Mouse (Mus musculus) cortical plate, adult 2 months (tissue): ENCODE measurements around the gene Sirt4. TPM values are rescaled to one million over a fixed set of nuclear protein-coding genes. Genes with fewer than 3 reads are reported as not detected.

ENCODE experiments used
- H3K27ac ChIP-seq: fragments of 200-500 bp; 2 replicates; pipeline ENCODE4 v1.5.1; 2012; ENCODE audit warnings: low read length, control low read depth, inconsistent platforms; ENCODE audit not compliant: insufficient read depth
- H3K4me1 ChIP-seq: fragments of 200-500 bp; 2 replicates; pipeline ENCODE4 v1.6.1; 2011; ENCODE audit warnings: low read length; ENCODE audit not compliant: control insufficient read depth, insufficient read depth
- H3K4me3 ChIP-seq: fragments of 200-500 bp; 2 replicates; pipeline ENCODE4 v1.5.1; 2011; ENCODE audit warnings: mild to moderate bottlenecking, low read length, control low read depth; ENCODE audit not compliant: insufficient read depth
- CTCF ChIP-seq: fragments of 200-500 bp; IDR thresholded peaks from 2 replicates; pipeline ENCODE4 v1.5.1; 2011; ENCODE audit warnings: mild to moderate bottlenecking, control low read depth, low read length; ENCODE audit not compliant: insufficient read depth; ENCODE audit errors: extremely low read depth
- POLR2A ChIP-seq: fragments of 200-500 bp; IDR thresholded peaks from 2 replicates; pipeline ENCODE4 v1.6.1; 2011; ENCODE audit warnings: mild to moderate bottlenecking, low read length, control low read depth; ENCODE audit not compliant: insufficient read depth; ENCODE audit errors: extremely low read depth
- polyA plus RNA-seq: library from polyadenylated mRNA; depleted of rRNA; stranded (reverse); fragments of >200 nt; gene quantifications from 2 replicates; pipeline ENCODE4 v1.2.3, GENCODE M21; 2012

The Sirt4 gene
- polyA plus RNA-seq, 1 experiment: 89.5 TPM

DNA sequence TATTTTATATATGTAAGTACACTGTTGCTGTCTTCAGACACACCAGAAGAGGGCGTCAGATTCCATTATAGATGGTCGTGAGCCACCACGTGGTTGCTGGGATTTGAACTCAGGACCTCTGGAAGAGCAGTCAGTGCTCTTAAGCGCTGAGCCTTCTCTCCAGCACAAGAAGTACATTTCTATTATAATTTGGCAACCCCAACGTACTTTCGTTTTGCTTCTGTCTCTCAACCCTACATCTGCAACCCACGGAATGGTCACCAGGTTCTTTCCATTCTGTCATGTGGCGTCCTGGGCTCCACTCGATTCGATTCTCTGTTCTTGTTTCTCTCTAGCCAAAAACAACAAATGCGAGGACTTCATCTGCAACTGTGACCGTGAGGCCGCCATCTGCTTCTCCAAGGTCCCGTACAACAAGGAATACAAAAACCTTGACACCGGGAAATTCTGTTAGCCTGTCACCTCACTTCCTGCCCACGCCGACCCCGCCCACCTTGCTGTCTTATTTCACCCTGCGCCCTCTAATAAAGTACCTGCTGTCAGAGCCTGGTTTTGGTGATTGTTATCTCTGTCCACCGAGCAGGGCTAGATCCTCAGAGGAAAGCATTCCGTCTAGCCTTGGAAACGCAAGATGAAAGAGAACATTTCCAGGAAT is 10.2 kb downstream of the Sirt4 start:
- Histone ChIP-seq H3K4me3 (no peak overlapping the region), H3K27ac (no peak overlapping the region), H3K4me1 (no peaks in the 10 kb centered on the region)
- TF ChIP-seq POLR2A (no peak), CTCF (no peak)

DNA sequence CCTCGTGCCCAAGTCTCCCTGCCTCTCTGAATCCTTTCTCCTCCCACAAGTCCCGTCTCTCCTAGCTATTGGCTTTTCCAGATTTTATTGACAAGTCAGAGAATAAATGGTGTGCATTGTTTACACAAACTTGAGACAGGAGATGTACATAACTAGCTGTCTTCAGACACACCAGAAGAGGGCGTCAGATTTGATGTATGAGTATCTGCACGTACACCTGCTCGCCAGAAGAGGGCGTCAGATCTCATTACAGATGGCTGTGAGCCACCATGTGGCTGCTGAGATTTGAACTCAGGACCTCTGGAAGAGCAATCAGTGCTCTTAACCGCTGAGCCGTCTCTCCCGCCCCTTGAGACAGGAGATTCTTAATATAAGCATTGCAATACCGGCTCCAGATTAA is 11.3 kb downstream of the Sirt4 start:
- Histone ChIP-seq H3K4me1 (no peaks in the 10 kb centered on the region), H3K27ac (no peak overlapping the region), H3K4me3 (no peak overlapping the region)
- TF ChIP-seq POLR2A: no peak
- TF ChIP-seq CTCF: no peak

- TF ChIP-seq POLR2A (no peak), CTCF (peak; percentile 91)
- H3K4me3 ChIP-seq: no peak overlapping the region
- H3K27ac ChIP-seq: no peak overlapping the region
- no peaks in the 10 kb centered on the region for H3K4me1 ChIP-seq
These were observed 13.6 kb downstream of the Sirt4 start for GRCm38 (mm10) chr5:115470766-115471531.

- no peaks in the 10 kb centered on the region for H3K4me1 ChIP-seq
- no peak overlapping the region for H3K4me3 ChIP-seq
- TF ChIP-seq CTCF: no peak
- TF ChIP-seq POLR2A: no peak
- no peak overlapping the region for H3K27ac ChIP-seq
These were observed 14.7 kb downstream of the Sirt4 start for GRCm38 (mm10) chr5:115469791-115470190.

DNA sequence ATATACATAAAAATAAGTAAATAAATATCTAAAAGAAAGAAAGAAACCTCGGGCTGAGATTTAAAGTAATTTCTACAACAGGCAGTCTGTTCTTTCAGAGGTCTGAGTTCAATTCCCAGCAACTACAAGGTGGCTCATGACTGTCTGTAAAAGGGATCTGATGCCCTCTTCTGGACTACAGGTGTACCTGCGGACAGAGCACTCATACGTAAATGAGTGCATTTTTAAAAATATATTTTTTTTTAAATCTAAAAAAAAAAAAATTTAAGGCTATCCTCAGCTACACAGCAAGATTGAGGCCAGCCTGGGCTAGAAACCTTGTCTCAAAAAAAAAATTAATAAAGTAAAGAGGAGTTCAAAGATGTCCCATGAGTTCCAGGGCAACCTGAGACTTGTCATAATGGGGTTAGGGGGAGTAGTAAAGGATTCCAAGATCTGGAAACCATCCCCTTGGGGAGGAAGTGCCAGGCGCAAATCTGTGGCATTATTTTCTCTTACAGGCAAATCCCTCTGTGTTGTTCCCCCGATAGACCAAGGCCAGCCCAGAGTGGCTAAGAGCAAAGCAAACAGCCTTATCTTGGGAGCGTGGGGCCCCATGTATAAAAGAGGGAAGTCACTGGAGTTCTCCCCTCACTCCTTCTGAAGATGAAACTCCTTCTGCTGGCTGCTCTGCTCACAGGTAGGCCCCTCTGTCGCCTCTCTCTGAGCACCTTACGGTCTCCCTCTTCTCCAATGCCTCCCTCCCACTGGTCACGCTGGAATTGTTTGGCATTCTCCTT is 18.7 kb downstream of the Sirt4 start, which contains the start of gene Pla2g1b:
Gene Pla2g1b (plus strand): TSS at position 621 of the 779 bp plus-strand sequence.
- TF ChIP-seq CTCF (peak; percentile 15; the same call in 1 of the 2 replicates), POLR2A (no peak)
- H3K27ac ChIP-seq: no peak within 1 kb of the TSS
- H3K4me3 ChIP-seq: no peak within 1 kb of the TSS
- no peaks in the 10 kb centered on the region for H3K4me1 ChIP-seq

DNA sequence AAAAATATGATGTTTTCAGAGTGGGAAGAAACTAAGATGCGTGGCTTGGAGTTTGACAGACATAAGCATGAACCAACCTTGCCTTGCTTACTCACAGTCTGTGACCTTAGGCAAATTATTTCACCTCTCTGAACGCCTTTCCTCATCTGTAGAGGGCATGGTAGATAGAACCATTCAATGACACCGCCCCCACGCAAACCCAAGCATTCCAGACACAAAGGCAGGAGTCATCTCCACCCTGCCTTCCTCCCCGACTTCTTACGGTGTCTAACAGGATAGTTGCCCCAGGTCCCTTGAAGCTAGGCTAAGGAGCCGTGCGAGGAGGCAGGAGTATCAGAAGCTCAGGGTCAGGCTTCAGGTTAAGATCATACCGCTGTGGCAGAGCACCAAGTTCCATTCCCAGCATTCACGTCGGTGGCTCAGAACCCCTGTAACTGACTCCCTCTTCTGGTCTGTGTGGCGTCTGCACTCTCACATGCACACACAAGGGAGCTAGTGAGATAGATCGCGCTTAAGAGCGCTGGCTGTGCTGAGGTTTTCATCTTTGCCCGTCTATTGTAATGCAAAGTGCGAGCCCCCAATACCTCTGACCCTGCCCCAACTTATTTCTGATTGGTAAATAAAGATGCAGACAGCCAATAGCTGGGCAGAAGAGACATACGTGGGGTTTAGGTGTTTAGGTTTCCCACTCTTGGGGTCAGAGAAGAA is 20.0 kb downstream of the Sirt4 start:
- Histone ChIP-seq H3K4me1 (no peaks in the 10 kb centered on the region), H3K4me3 (no peak overlapping the region), H3K27ac (no peak overlapping the region)
- no peak for TF ChIP-seq CTCF
- no peak for TF ChIP-seq POLR2A

DNA sequence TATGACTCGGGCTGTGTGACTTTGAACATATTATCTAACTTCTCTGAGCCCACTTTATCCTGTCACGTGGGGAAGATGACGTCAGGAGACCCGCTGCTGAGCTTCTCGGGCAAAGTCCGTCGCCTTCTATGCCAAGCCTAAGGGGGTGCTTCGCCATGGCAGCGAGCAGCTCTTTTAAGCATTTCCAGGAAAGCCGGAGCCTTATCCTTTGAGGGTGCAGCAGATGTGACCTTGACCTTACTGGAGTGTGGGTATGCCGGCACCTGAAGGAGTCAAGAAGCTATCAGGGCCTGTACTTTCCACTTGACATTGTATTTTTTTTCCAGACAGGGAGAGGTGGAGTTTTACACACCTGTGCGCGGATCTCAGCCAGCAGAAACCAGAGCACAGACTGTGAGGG is 25.6 kb downstream of the Sirt4 start:
- H3K4me1 ChIP-seq: no peaks in the 10 kb centered on the region
- H3K4me3 ChIP-seq: no peak overlapping the region
- no peak for TF ChIP-seq CTCF
- no peak for TF ChIP-seq POLR2A
- H3K27ac ChIP-seq: no peak overlapping the region

GRCm38 (mm10) chr5:115455838-115456237 is 28.7 kb downstream of the Sirt4 start:
- Histone ChIP-seq H3K27ac (no peak overlapping the region), H3K4me1 (no peaks in the 10 kb centered on the region), H3K4me3 (no peak overlapping the region)
- TF ChIP-seq CTCF: no peak
- TF ChIP-seq POLR2A: no peak
